Mouse (Mus musculus) hindbrain, embryonic 12.5 days (tissue): ENCODE results near the gene Prok1. TPM values are rescaled to one million over a fixed set of nuclear protein-coding genes. Genes with fewer than 3 reads are reported as not detected.
A peak's percentile ranks its signal among the peaks of the same experiment; 100 is the strongest.

Experiments used
- ATAC-seq: fragments of 200-750 bp; cut with Nextera tagmentation; 2 replicates; pipeline ENCODE4 v1.8.0; 2017; ENCODE audit warnings: moderate TSS enrichment; ENCODE audit not compliant: low FRiP score
- H3K27ac ChIP-seq: fragments of 300-500 bp; sonication (generic); 2 replicates; pipeline ENCODE4 v1.5.1; 2016; ENCODE audit warnings: mild to moderate bottlenecking
- H3K27me3 ChIP-seq: fragments of 300-500 bp; sonication (generic); 2 replicates; pipeline ENCODE4 v1.6.1; 2016; ENCODE audit warnings: mild to moderate bottlenecking
- H3K36me3 ChIP-seq: fragments of 300-500 bp; sonication (generic); 2 replicates; pipeline ENCODE4 v1.6.1; 2016; ENCODE audit warnings: mild to moderate bottlenecking
- H3K4me1 ChIP-seq: fragments of 300-500 bp; sonication (generic); 2 replicates; pipeline ENCODE4 v1.6.1; 2016
- H3K4me2 ChIP-seq: fragments of 300-500 bp; sonication (generic); replicated peaks from 2 replicates; pipeline ENCODE4 v1.6.1; 2016; ENCODE audit warnings: mild to moderate bottlenecking
- H3K4me3 ChIP-seq: fragments of 300-500 bp; sonication (generic); 2 replicates; pipeline ENCODE4 v1.5.1; 2016; ENCODE audit warnings: mild to moderate bottlenecking
- H3K9ac ChIP-seq: fragments of 300-500 bp; sonication (generic); 2 replicates; pipeline ENCODE4 v1.6.1; 2016; ENCODE audit warnings: mild to moderate bottlenecking, moderate library complexity
- H3K9me3 ChIP-seq: fragments of 300-500 bp; sonication (generic); replicated peaks from 2 replicates; pipeline ENCODE4 v1.6.1; 2016; ENCODE audit warnings: mild to moderate bottlenecking
- WGBS: fragments of 180-500 bp; shearing (Covaris S2); methylation state at CpG from one replicate; pipeline ENCODE4 v1.1.7; 2016; 5-methylcytosine and 5-hydroxymethylcytosine counted together
- polyA plus RNA-seq: library from polyadenylated mRNA; unstranded; fragments of >200 nt; fragmentation: Nextera tagmentation; extraction: Ambion mirVana; gene quantifications from 2 replicates; pipeline ENCODE4 v1.2.1, GENCODE M21; 2016

Gene Prok1
- polyA plus RNA-seq, 1 experiment from 2014 or later: not detected

DNA sequence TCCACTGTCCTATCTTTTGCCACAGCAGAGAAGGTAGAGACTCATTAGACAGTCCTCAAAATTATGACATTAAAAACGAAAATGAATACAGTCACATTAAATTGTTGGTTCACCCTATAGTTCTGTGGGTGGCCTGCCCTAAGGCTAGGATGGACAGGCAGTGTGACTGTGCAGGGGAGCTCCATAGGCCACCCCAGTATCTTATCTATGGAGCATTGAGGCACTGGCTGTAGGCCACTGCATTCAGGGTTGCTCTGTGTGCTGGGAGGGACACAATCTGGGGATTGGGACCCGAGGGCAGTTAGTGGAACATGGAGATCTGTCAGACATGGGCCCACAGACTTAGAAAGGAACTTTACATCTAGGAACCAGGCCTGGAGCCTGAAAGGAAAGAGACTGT, 5.6 kb downstream of the Prok1 start:
- Histone ChIP-seq H3K36me3 (no peaks in the 10 kb centered on the region), H3K27ac (no peak overlapping the region), H3K9me3 (no peaks in the 10 kb centered on the region), H3K27me3 (peaks cover 4% of the 10 kb centered on the region; the same call in 1 of the 2 replicates), H3K4me3 (no peak overlapping the region), H3K4me2 (no peak overlapping the region), H3K9ac (no peak overlapping the region), H3K4me1 (no peaks in the 10 kb centered on the region)
- 34% methylated on average over 2 of the region's 2 CpGs for WGBS
- ATAC-seq: no peak

- peak; percentile 32; the same call in 1 of the 2 replicates for ATAC-seq
- WGBS: 12% methylated on average over 11 of the region's 11 CpGs
- no peak overlapping the region for H3K27ac ChIP-seq
- no peak overlapping the region for H3K4me2 ChIP-seq
- H3K9me3 ChIP-seq: no peaks in the 10 kb centered on the region
- no peaks in the 10 kb centered on the region for H3K36me3 ChIP-seq
- H3K27me3 ChIP-seq: no peaks in the 10 kb centered on the region
- no peak overlapping the region for H3K9ac ChIP-seq
- no peaks in the 10 kb centered on the region for H3K4me1 ChIP-seq
- H3K4me3 ChIP-seq: no peak overlapping the region
Measured at GRCm38 (mm10) chr3:107233351-107233813, 6.1 kb downstream of the Prok1 start.

GRCm38 (mm10) chr3:107231202-107231601, 8.3 kb downstream of the Prok1 start:
- Histone ChIP-seq H3K4me1 (no peaks in the 10 kb centered on the region), H3K27ac (no peak overlapping the region), H3K36me3 (no peaks in the 10 kb centered on the region), H3K27me3 (no peaks in the 10 kb centered on the region), H3K4me2 (no peak overlapping the region), H3K4me3 (no peak overlapping the region), H3K9me3 (no peaks in the 10 kb centered on the region), H3K9ac (no peak overlapping the region)
- 56% methylated on average over 4 of the region's 4 CpGs for WGBS
- ATAC-seq: no peak

DNA sequence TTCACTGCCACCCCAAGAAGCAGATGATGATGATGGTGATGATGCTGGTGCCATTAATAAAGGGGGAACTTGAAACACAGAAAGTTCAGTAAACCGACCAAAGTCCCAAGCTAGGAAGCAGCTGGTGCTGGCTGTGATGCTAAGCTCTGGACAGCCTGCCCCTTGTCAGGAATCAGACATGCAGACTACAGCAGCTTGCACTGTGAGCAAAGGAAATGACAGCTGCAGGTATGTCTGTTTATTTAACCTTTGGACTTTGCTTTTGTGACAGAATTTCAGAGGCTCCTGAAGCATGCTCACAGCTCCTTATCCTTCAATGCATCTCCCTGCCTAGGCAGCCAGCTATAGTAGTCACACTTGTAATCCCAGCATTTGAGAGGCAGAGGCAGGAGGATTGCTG, 9.0 kb downstream of the Prok1 start, which contains the start of gene A630076J17Rik:
Gene A630076J17Rik, plus strand, starts transcription at position 88 of the 400 bp plus-strand sequence.
- H3K36me3 ChIP-seq: no peaks in the 10 kb centered on the region
- no peak within 1 kb of the TSS for H3K4me2 ChIP-seq
- no peaks in the 10 kb centered on the region for H3K27me3 ChIP-seq
- no peak within 1 kb of the TSS for H3K4me3 ChIP-seq
- H3K27ac ChIP-seq: no peak within 1 kb of the TSS
- no peaks in the 10 kb centered on the region for H3K4me1 ChIP-seq
- H3K9ac ChIP-seq: no peak within 1 kb of the TSS
- WGBS: 52% methylated on average over 1 of the region's 1 CpGs
- no peak for ATAC-seq
- no peaks in the 10 kb centered on the region for H3K9me3 ChIP-seq

GRCm38 (mm10) chr3:107229822-107230221, 9.7 kb downstream of the Prok1 start:
- H3K4me3 ChIP-seq: no peak overlapping the region
- WGBS: 71% methylated on average over 5 of the region's 5 CpGs
- H3K4me1 ChIP-seq: no peaks in the 10 kb centered on the region
- no peaks in the 10 kb centered on the region for H3K27me3 ChIP-seq
- no peaks in the 10 kb centered on the region for H3K36me3 ChIP-seq
- H3K9me3 ChIP-seq: no peaks in the 10 kb centered on the region
- no peak overlapping the region for H3K4me2 ChIP-seq
- H3K27ac ChIP-seq: no peak overlapping the region
- H3K9ac ChIP-seq: no peak overlapping the region
- no peak for ATAC-seq

DNA sequence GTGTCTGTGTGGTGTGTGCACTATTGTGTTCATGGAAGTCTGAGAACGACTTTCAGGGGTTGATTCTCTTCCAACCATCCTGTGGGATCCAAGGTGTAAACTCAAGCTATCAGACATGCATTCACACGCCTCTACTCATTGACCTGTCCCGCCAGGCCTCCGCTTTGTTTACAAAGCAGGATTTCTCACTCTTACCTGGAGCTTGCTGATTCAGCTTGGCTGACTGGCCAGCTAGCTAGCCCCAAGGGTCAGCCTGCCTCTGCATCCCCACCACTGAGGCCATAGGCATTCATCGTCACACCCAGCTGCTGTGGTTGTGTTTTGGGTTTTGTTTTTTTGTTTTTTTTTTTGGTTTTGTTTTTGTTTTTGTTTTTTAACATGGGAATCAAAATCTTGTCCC, 10.3 kb downstream of the Prok1 start:
- H3K27ac ChIP-seq: no peak overlapping the region
- no peaks in the 10 kb centered on the region for H3K27me3 ChIP-seq
- no peak overlapping the region for H3K9ac ChIP-seq
- no peak for ATAC-seq
- H3K4me1 ChIP-seq: no peaks in the 10 kb centered on the region
- 77% methylated on average over 5 of the region's 5 CpGs for WGBS
- no peaks in the 10 kb centered on the region for H3K36me3 ChIP-seq
- no peak overlapping the region for H3K4me2 ChIP-seq
- H3K9me3 ChIP-seq: no peaks in the 10 kb centered on the region
- no peak overlapping the region for H3K4me3 ChIP-seq

DNA sequence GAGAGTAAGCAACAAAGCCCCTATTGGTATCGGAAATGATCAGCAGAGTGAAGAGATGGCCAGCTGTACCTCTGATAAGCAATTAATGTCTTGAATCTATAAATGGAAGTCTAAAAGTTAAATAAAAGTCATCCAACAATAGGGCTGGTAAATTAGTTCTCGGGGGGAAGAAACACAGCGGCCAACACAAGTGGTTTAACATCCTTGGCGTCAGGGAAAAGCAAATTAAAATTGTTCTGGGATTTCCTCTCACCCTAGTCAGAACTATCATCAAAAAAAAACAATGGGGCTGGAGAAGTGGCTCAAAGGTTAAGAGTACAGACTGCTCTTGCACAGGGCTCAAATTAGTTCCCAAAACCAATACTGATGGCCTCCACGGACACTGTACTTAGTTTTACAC, 13.7 kb downstream of the Prok1 start:
- Histone ChIP-seq H3K27me3 (no peaks in the 10 kb centered on the region), H3K9ac (no peak overlapping the region), H3K4me3 (no peak overlapping the region), H3K4me2 (no peak overlapping the region), H3K4me1 (no peaks in the 10 kb centered on the region), H3K36me3 (no peaks in the 10 kb centered on the region), H3K27ac (no peak overlapping the region), H3K9me3 (no peaks in the 10 kb centered on the region)
- 87% methylated on average over 5 of the region's 5 CpGs for WGBS
- ATAC-seq: no peak

GRCm38 (mm10) chr3:107223230-107223629, 16.3 kb downstream of the Prok1 start:
- Histone ChIP-seq H3K4me2 (no peak overlapping the region), H3K36me3 (no peaks in the 10 kb centered on the region), H3K4me1 (no peaks in the 10 kb centered on the region), H3K9me3 (no peaks in the 10 kb centered on the region), H3K27me3 (no peaks in the 10 kb centered on the region), H3K4me3 (no peak overlapping the region), H3K9ac (no peak overlapping the region), H3K27ac (no peak overlapping the region)
- 69% methylated on average over 1 of the region's 1 CpGs for WGBS
- no peak for ATAC-seq

DNA sequence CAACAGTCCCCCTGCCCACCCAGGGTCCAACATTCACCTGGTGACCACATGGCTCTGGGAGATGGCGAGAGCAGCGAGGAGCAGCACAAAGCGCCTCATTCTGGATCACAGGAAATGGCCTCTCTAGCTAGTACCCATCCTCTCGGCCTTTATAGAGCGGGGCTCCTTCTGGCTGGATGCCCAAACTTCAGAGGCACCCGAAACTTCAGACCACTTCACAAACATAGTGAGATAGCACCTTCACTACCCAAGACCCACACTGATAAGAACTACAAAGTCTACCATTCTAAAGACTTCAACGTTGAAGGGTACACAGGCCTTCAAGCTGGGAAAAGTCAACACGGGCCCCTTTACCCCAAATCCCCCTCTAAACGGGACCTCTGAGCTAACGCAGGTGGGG, 17.9 kb downstream of the Prok1 start, which contains the start of gene Cym:
Gene Cym, minus strand, starts transcription at position 125 of the 400 bp plus-strand sequence.
- Histone ChIP-seq H3K36me3 (no peaks in the 10 kb centered on the region), H3K27me3 (no peaks in the 10 kb centered on the region), H3K4me3 (no peak within 1 kb of the TSS), H3K9ac (no peak within 1 kb of the TSS), H3K9me3 (no peaks in the 10 kb centered on the region), H3K27ac (no peak within 1 kb of the TSS), H3K4me1 (no peaks in the 10 kb centered on the region), H3K4me2 (no peak within 1 kb of the TSS)
- 80% methylated on average over 10 of the region's 10 CpGs for WGBS
- no peak for ATAC-seq

DNA sequence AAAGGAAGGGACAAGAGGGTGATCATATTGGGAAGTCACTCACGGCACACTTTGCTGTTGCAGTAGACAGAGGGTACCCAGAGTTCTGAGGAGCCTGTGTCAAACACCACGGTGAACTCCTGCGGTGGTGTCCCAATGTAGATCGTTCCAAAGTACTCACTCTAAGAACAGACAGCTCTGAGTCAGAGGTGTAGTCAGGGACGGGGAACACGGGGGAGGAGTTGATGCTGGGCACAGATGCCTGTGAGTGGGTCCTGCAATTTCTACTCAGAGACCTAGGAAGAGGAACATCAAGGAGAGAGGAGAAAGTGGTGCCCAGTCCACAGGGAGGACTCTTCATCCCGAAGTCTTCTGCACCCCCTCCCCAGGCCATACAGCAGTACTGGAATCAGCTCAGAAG, 20.9 kb downstream of the Prok1 start:
- H3K36me3 ChIP-seq: no peaks in the 10 kb centered on the region
- no peak overlapping the region for H3K9ac ChIP-seq
- no peak overlapping the region for H3K27ac ChIP-seq
- no peaks in the 10 kb centered on the region for H3K27me3 ChIP-seq
- no peak for ATAC-seq
- H3K4me1 ChIP-seq: no peaks in the 10 kb centered on the region
- no peaks in the 10 kb centered on the region for H3K9me3 ChIP-seq
- 93% methylated on average over 7 of the region's 7 CpGs for WGBS
- H3K4me2 ChIP-seq: no peak overlapping the region
- no peak overlapping the region for H3K4me3 ChIP-seq

DNA sequence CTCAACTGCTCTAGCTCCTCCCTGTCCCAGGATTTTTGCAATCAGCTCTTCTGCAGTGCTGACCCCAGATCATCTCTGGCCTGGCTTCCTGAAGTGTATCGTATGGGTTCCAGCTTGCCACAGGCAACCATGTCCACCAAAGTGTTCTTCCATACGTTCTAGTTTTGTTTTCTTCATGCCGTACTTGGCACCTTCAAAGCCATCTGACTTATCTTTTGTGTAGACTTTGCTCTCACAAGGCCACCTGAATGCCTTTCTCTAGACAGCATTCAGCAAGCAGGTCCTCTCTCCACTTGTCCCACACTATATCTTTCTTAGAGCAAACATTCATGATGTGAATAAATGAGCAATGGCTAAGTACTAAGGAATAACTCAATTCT, 22.4 kb downstream of the Prok1 start:
- Histone ChIP-seq H3K9ac (no peak overlapping the region), H3K27me3 (no peaks in the 10 kb centered on the region), H3K4me2 (no peak overlapping the region), H3K9me3 (no peaks in the 10 kb centered on the region), H3K27ac (no peak overlapping the region), H3K36me3 (no peaks in the 10 kb centered on the region), H3K4me1 (no peaks in the 10 kb centered on the region), H3K4me3 (no peak overlapping the region)
- 85% methylated on average over 3 of the region's 3 CpGs for WGBS
- ATAC-seq: no peak

DNA sequence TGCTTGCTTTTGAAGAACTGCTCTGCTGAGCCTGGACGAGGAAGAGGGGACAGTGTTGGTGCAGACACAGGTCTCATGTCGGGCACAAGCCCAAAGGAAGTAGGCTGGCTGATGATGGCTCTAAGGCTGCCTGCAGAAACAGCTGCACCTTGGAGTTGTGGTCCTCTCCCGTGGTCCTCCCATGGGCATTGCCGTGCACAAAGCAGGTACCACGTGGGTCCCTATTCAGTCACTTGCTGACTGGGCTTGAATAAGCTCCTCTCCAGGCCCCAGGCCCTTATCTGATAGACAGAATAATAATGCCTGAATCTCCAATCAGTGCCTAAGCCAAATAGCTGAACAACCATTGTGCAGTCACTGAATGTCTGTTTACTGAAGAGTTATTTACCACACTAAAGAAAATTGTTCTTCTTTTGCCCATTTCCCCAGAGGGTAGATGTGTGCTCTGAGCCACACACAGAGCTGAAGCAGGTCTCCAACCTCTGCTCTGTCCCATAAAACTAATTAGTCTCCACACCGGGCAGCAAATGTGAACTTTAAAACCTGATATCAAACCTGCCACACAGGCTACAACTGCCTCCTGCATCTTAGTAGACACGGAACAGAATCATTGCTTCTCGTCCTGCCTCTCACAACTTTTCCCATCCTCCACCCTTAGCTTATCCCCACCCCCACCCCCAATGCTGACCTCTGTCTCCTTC, 23.0 kb downstream of the Prok1 start:
- no peaks in the 10 kb centered on the region for H3K9me3 ChIP-seq
- 0 out of 2 replicates have a peak, but pooled peaks have one; percentile 26 for ATAC-seq
- no peaks in the 10 kb centered on the region for H3K4me1 ChIP-seq
- 80% methylated on average over 8 of the region's 8 CpGs for WGBS
- no peak overlapping the region for H3K27ac ChIP-seq
- H3K27me3 ChIP-seq: no peaks in the 10 kb centered on the region
- no peak overlapping the region for H3K9ac ChIP-seq
- H3K36me3 ChIP-seq: no peaks in the 10 kb centered on the region
- no peak overlapping the region for H3K4me2 ChIP-seq
- no peak overlapping the region for H3K4me3 ChIP-seq

- H3K4me3 ChIP-seq: no peak overlapping the region
- H3K27me3 ChIP-seq: no peaks in the 10 kb centered on the region
- no peak overlapping the region for H3K27ac ChIP-seq
- 81% methylated on average over 5 of the region's 5 CpGs for WGBS
- no peaks in the 10 kb centered on the region for H3K4me1 ChIP-seq
- no peak overlapping the region for H3K4me2 ChIP-seq
- no peak for ATAC-seq
- no peaks in the 10 kb centered on the region for H3K9me3 ChIP-seq
- H3K36me3 ChIP-seq: no peaks in the 10 kb centered on the region
- H3K9ac ChIP-seq: no peak overlapping the region
Measured at GRCm38 (mm10) chr3:107214606-107215005, 24.9 kb downstream of the Prok1 start.
